Mouse (Mus musculus) limb, embryonic 14.5 days (tissue): ENCODE results near the gene Gm20388. TPM values are rescaled to one million over a fixed set of nuclear protein-coding genes. Genes with fewer than 3 reads are reported as not detected.

Source experiments
- ATAC-seq: fragments of 200-750 bp; cut with Nextera tagmentation; 2 replicates; pipeline ENCODE4 v1.8.0; 2017; ENCODE audit warnings: low read depth, moderate number of reproducible peaks, moderate TSS enrichment; ENCODE audit not compliant: low FRiP score
- DNase-seq: peaks from one replicate; pipeline ENCODE4 v3.0.0-alpha.2; 2015; ENCODE audit warnings: low spot score
- H3K27ac ChIP-seq: fragments of 300-500 bp; sonication (generic); replicated peaks from 2 replicates; pipeline ENCODE4 v1.5.1; 2014; ENCODE audit warnings: low read depth, mild to moderate bottlenecking, low read length, moderate library complexity, mixed read lengths
- H3K27me3 ChIP-seq: fragments of 300-500 bp; sonication (generic); 2 replicates; pipeline ENCODE4 v1.6.1; 2014; ENCODE audit warnings: low read length, mixed read lengths; ENCODE audit not compliant: control insufficient read depth, insufficient read depth
- H3K36me3 ChIP-seq: fragments of 300-500 bp; sonication (generic); 2 replicates; pipeline ENCODE4 v1.6.1; 2014; ENCODE audit warnings: mild to moderate bottlenecking, low read length, moderate library complexity, mixed read lengths; ENCODE audit not compliant: control insufficient read depth, insufficient read depth
- H3K4me1 ChIP-seq: fragments of 300-500 bp; sonication (generic); 2 replicates; pipeline ENCODE4 v1.6.1; 2014; ENCODE audit warnings: antibody characterized with exemption, low read length, mixed read lengths; ENCODE audit not compliant: control insufficient read depth, insufficient read depth
- H3K4me2 ChIP-seq: fragments of 300-500 bp; sonication (generic); replicated peaks from 2 replicates; pipeline ENCODE4 v1.6.1; 2014; ENCODE audit warnings: low read depth, mild to moderate bottlenecking, low read length, moderate library complexity; ENCODE audit not compliant: severe bottlenecking
- H3K4me3 ChIP-seq: fragments of 300-500 bp; sonication (generic); replicated peaks from 2 replicates; pipeline ENCODE4 v1.5.1; 2014; ENCODE audit warnings: low read length
- H3K9ac ChIP-seq: fragments of 300-500 bp; sonication (generic); 2 replicates; pipeline ENCODE4 v1.6.1; 2014; ENCODE audit warnings: mild to moderate bottlenecking, low read depth, low read length, moderate library complexity; ENCODE audit not compliant: severe bottlenecking
- H3K9me3 ChIP-seq: fragments of 300-500 bp; sonication (generic); 2 replicates; pipeline ENCODE4 v1.6.1; 2016; ENCODE audit warnings: low read length; ENCODE audit not compliant: control insufficient read depth
- POLR2A ChIP-seq: fragments of 200-500 bp; IDR thresholded peaks from 2 replicates; pipeline ENCODE4 v1.8.0; 2012; ENCODE audit warnings: inconsistent platforms, mild to moderate bottlenecking, moderate library complexity, borderline replicate concordance; ENCODE audit not compliant: insufficient read depth, insufficient read length; ENCODE audit errors: extremely low read depth
- WGBS: fragments of 180-500 bp; shearing (Covaris S2); extraction: QIAGEN DNeasy Blood & Tissue Kit; methylation state at CpG from one replicate; pipeline ENCODE4 v1.1.7; 2014; 5-methylcytosine and 5-hydroxymethylcytosine counted together
- polyA plus RNA-seq, 2 experiments: library from polyadenylated mRNA; depleted of rRNA in 1 of 2; stranded (reverse) in 1 of 2; unstranded in 1 of 2; fragments of >200 nt; fragmentation: Nextera tagmentation in 1 of 2; extraction: Ambion mirVana in 1 of 2; gene quantifications; 2 replicates each; pipeline versions ENCODE4 v1.2.1 to v1.2.3; 2012 to 2014

The Gm20388 gene
- polyA plus RNA-seq, 2 experiments: 1.9 to 49.9 TPM

- Histone ChIP-seq H3K4me2 (no peak overlapping the region), H3K9me3 (no peaks in the 10 kb centered on the region), H3K27me3 (no peaks in the 10 kb centered on the region), H3K36me3 (no peaks in the 10 kb centered on the region), H3K4me1 (no peaks in the 10 kb centered on the region), H3K4me3 (no peak overlapping the region), H3K9ac (no peak overlapping the region), H3K27ac (no peak overlapping the region)
- DNase-seq (no peak), ATAC-seq (no peak)
- 59% methylated on average over 9 of the region's 9 CpGs for WGBS
- no peak for TF ChIP-seq POLR2A
Measured at GRCm38 (mm10) chr8:123789461-123789860, 3878.8 kb downstream of the Gm20388 start.

GRCm38 (mm10) chr8:123789970-123790369 is 3879.3 kb downstream of the Gm20388 start:
- no peaks in the 10 kb centered on the region for H3K4me1 ChIP-seq
- no peak overlapping the region for H3K27ac ChIP-seq
- TF ChIP-seq POLR2A: no peak
- H3K4me3 ChIP-seq: no peak overlapping the region
- no peak overlapping the region for H3K9ac ChIP-seq
- WGBS: 2% methylated on average over 4 of the region's 4 CpGs
- DNase-seq (peak; percentile 90), ATAC-seq (peak; percentile 23; the same call in 1 of the 2 replicates)
- no peaks in the 10 kb centered on the region for H3K36me3 ChIP-seq
- H3K4me2 ChIP-seq: no peak overlapping the region
- H3K9me3 ChIP-seq: no peaks in the 10 kb centered on the region
- no peaks in the 10 kb centered on the region for H3K27me3 ChIP-seq

GRCm38 (mm10) chr8:123791101-123791844 is 3880.6 kb downstream of the Gm20388 start:
- no peaks in the 10 kb centered on the region for H3K9me3 ChIP-seq
- no peak overlapping the region for H3K27ac ChIP-seq
- H3K27me3 ChIP-seq: no peaks in the 10 kb centered on the region
- no peak overlapping the region for H3K4me2 ChIP-seq
- no peak for TF ChIP-seq POLR2A
- H3K4me1 ChIP-seq: no peaks in the 10 kb centered on the region
- no peaks in the 10 kb centered on the region for H3K36me3 ChIP-seq
- no peak overlapping the region for H3K4me3 ChIP-seq
- ATAC-seq (no peak), DNase-seq (no peak)
- 81% methylated on average over 16 of the region's 16 CpGs for WGBS
- no peak overlapping the region for H3K9ac ChIP-seq

- ATAC-seq: no peak
- Histone ChIP-seq H3K27me3 (no peaks in the 10 kb centered on the region), H3K9ac (no peak overlapping the region), H3K4me2 (no peak overlapping the region), H3K36me3 (no peaks in the 10 kb centered on the region), H3K9me3 (no peaks in the 10 kb centered on the region), H3K4me3 (no peak overlapping the region), H3K4me1 (no peaks in the 10 kb centered on the region), H3K27ac (no peak overlapping the region)
- WGBS: 70% methylated on average over 7 of the region's 7 CpGs
- TF ChIP-seq POLR2A: no peak
- DNase-seq: no peak
Measured at GRCm38 (mm10) chr8:123791845-123792225, 3881.2 kb downstream of the Gm20388 start.

GRCm38 (mm10) chr8:123793900-123794299 is 3883.3 kb downstream of the Gm20388 start:
- no peak overlapping the region for H3K9ac ChIP-seq
- H3K36me3 ChIP-seq: no peaks in the 10 kb centered on the region
- no peak for ATAC-seq
- no peaks in the 10 kb centered on the region for H3K9me3 ChIP-seq
- no peak overlapping the region for H3K4me2 ChIP-seq
- no peak for TF ChIP-seq POLR2A
- no peak overlapping the region for H3K27ac ChIP-seq
- WGBS: 29% methylated on average over 10 of the region's 10 CpGs
- no peak overlapping the region for H3K4me3 ChIP-seq
- H3K27me3 ChIP-seq: no peaks in the 10 kb centered on the region
- no peak for DNase-seq
- no peaks in the 10 kb centered on the region for H3K4me1 ChIP-seq

GRCm38 (mm10) chr8:123794766-123795165 is 3884.1 kb downstream of the Gm20388 start:
- 79% methylated on average over 4 of the region's 4 CpGs for WGBS

More at GRCm38 (mm10) chr8:123794766-123795165, 3884.1 kb downstream of the Gm20388 start:
- ATAC-seq (no peak), DNase-seq (no peak)
- Histone ChIP-seq H3K4me1 (no peaks in the 10 kb centered on the region), H3K9ac (no peak overlapping the region), H3K36me3 (no peaks in the 10 kb centered on the region), H3K9me3 (no peaks in the 10 kb centered on the region), H3K27me3 (no peaks in the 10 kb centered on the region), H3K4me2 (no peak overlapping the region), H3K4me3 (no peak overlapping the region), H3K27ac (no peak overlapping the region)
- TF ChIP-seq POLR2A: no peak
